Mouse (Mus musculus): ENCODE results near the gene Olfr1230. TPM values are rescaled to one million over a fixed set of nuclear protein-coding genes. Genes with fewer than 3 reads are reported as not detected.

Olfr1230 gene
- polyA plus RNA-seq (2012; rRNA removed) = not detected in 2 replicates

DNA sequence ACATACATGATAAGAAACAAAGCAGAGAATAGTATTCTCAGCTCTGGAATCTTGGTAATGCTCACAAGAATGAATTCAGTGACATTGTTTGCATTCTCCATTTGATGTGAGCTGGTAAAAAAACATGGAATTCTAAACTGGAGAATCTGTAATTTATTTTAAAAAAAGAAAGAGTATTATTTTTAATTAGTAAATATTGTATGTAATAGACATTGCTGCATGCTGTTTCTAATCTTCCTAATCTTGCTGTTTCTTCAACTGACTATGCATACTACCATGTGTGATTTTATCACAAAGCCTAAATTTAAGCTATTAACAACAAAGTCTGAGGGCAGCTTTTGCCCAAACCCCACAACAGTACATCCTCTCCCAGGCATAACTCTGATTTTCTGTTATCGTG lies at the start of gene Olfr1230:
TSS of gene Olfr1230 (minus strand) at position 101 of the 400 bp plus-strand sequence.

DNA sequence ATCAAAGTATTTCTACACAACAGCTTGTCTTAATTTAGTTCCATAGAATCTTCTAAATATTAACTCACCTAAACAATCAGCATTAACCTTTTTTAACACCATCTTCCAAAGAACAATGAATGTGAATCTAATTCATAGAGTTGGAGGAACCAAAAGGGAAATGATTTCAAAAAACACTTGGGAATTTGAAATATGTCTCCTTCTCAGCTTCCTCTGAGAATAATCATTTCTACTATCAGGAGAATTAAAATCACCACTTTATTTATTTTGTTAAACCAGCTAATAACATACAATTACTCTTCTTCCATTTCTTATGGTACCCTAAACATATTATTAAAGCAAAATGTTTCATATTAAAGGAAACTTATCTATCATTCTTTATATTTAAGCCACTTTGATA lies 45.2 kb upstream of the Olfr1230 start, which contains the start of gene Olfr1233:
TSS of gene Olfr1233 (minus strand) at position 101 of the 400 bp plus-strand sequence.

DNA sequence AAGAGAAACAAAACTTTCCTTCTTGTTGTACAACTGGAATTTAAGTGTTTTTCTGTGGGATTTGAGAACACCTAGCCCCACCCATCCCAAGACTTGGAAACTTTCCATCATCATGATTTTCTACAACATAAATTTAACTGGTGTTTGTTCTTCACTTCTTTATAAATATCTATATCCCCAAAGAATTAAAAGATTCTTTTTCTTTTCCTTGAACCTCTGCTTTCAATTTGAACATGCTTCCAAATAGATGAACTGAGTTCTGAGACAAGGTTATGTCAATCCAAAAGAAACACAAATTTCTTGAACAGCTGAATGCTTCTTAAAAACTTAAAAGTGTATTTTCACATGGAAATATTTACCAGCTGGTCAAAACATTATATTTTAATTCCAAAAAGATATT lies 32.5 kb upstream of the Olfr1230 start, which contains the start of gene Olfr1232:
TSS of gene Olfr1232 (minus strand) at position 101 of the 400 bp plus-strand sequence.

DNA sequence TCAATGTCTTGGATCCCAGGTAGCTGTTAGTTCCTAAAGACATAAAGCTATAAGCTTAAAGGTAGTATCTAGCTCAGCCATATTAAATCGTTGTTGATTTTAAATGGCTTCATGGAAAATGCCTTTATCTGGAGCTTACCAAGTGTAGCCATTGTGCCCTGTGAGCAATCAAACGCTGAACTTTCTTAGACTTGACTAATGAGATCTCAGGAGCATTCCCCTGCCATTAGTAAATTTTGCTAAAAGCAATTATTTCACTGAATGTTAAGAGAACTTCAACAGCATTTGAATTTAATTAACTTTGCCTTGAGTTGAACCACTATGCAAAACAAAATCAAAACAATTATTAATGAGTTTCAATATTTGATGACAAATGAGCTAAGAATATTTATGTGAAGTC lies 9.9 kb upstream of the Olfr1230 start, which contains the start of gene Olfr1231:
TSS of gene Olfr1231 (minus strand) at position 101 of the 400 bp plus-strand sequence.

DNA sequence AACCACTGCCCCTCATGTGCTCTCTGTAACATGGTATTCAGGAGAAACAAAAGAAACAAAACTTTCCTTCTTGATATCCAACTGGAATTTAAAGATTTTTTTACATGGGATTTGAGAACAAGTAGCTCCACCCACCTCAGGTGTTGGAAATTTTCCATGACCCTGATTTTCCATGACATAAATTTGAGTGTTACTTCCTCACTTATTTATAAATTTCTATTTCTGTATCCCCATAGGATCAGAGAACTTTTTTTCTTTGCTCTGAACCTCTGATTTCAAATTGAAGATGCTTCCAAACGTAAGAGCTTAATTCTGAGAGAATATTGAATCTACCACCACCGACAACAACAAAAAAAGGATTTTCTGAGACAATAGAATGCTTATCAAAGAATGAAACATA lies 9.2 kb downstream of the Olfr1230 start, which contains the start of gene Olfr1229:
TSS of gene Olfr1229 (minus strand) at position 101 of the 400 bp plus-strand sequence.

DNA sequence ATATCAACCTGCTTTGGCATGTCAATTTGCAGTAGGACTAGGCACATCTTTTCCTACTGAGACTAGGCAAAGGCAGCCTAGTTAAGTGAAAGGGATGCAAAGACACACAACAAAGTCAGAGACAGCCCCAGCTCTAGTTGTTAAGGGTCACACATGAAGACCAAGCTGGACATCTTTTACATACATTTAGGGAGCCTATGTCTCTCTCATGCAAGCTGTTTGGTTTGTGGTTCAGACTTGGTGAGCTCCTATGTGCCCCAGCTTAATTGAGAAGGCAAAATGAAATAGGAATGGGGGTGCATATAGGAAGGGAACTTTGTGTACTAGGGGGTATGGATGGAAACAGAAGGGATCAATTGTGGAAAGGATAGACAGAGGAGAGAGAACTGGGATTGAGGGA lies 43.1 kb downstream of the Olfr1230 start, which contains the start of gene Olfr1228:
TSS of gene Olfr1228 (minus strand) at position 101 of the 400 bp plus-strand sequence.

Other genes with a start within 250 kb of the Olfr1230 start
- gene Olfr1218, start 236.1 kb downstream of the Olfr1230 start, polyA plus RNA-seq (2012; rRNA removed) = not detected in 2 replicates
- not detected in 2 replicates for gene Olfr1219, start 213.8 kb downstream of the Olfr1230 start, polyA plus RNA-seq (2012; rRNA removed)
- not detected in 2 replicates for gene Olfr1220, start 190.4 kb downstream of the Olfr1230 start, polyA plus RNA-seq (2012; rRNA removed)
- not detected in 2 replicates for gene Olfr1221, start 180.0 kb downstream of the Olfr1230 start, polyA plus RNA-seq (2012; rRNA removed)
- gene Olfr1222, start 164.2 kb downstream of the Olfr1230 start, polyA plus RNA-seq (2012; rRNA removed) = not detected in 2 replicates
- not detected in 2 replicates for gene Olfr1223, start 145.7 kb downstream of the Olfr1230 start, polyA plus RNA-seq (2012; rRNA removed)
- gene Olfr1224-ps1, start 133.2 kb downstream of the Olfr1230 start, polyA plus RNA-seq (2012; rRNA removed) = not detected in 2 replicates
- not detected in 2 replicates for gene Olfr1225, start 122.6 kb downstream of the Olfr1230 start, polyA plus RNA-seq (2012; rRNA removed)
- gene Olfr1226, start 97.2 kb downstream of the Olfr1230 start, polyA plus RNA-seq (2012; rRNA removed) = not detected in 2 replicates
- gene Olfr1228, start 43.2 kb downstream of the Olfr1230 start, polyA plus RNA-seq (2012; rRNA removed) = not detected in 2 replicates
- not detected in 2 replicates for gene Olfr1229, start 9.3 kb downstream of the Olfr1230 start, polyA plus RNA-seq (2012; rRNA removed)
- not detected in 2 replicates for gene Olfr1231, start 9.8 kb upstream of the Olfr1230 start, polyA plus RNA-seq (2012; rRNA removed)
- not detected in 2 replicates for gene Olfr1232, start 32.4 kb upstream of the Olfr1230 start, polyA plus RNA-seq (2012; rRNA removed)
- not detected in 2 replicates for gene Olfr1233, start 45.1 kb upstream of the Olfr1230 start, polyA plus RNA-seq (2012; rRNA removed)
- gene Olfr1234, start 67.6 kb upstream of the Olfr1230 start, polyA plus RNA-seq (2012; rRNA removed) = not detected in 2 replicates
- gene Olfr1238, start 112.4 kb upstream of the Olfr1230 start, polyA plus RNA-seq (2012; rRNA removed) = not detected in 2 replicates
- gene Olfr1239, start 123.1 kb upstream of the Olfr1230 start, polyA plus RNA-seq (2012; rRNA removed) = not detected in 2 replicates
- not detected in 2 replicates for gene Olfr1240, start 145.7 kb upstream of the Olfr1230 start, polyA plus RNA-seq (2012; rRNA removed)
- gene Olfr1241, start 189.9 kb upstream of the Olfr1230 start, polyA plus RNA-seq (2012; rRNA removed) = not detected in 2 replicates
- not detected in 2 replicates for gene Olfr1242, start 201.1 kb upstream of the Olfr1230 start, polyA plus RNA-seq (2012; rRNA removed)
- not detected in 2 replicates for gene Olfr1243, start 234.2 kb upstream of the Olfr1230 start, polyA plus RNA-seq (2012; rRNA removed)

Measured in ovary, adult 2 months (tissue).